Mouse (Mus musculus): ENCODE data around the gene Tle6.

GRCm38 (mm10) chr10:81564216-81564615 lies 36.7 kb downstream of the Tle6 start:
- TF ChIP-seq MAFK (IDR thresholded peaks at IDR 0.05; ENCODE audit: insufficient read depth, low read depth, low read length) (no peak), ZC3H11A (IDR thresholded peaks at IDR 0.05; ENCODE audit: borderline replicate concordance, low read depth, low read length) (no peak), ZNF384 (IDR thresholded peaks at IDR 0.05; ENCODE audit: low read depth, low read length) (no peak), CHD2 (IDR thresholded peaks at IDR 0.05; ENCODE audit: low read depth, low read length) (no peak)
